Mouse (Mus musculus) stomach, postnatal 0 days (tissue): ENCODE measurements around the gene Iars.
A peak's percentile ranks its signal among the peaks of the same experiment; 100 is the strongest.

Experiments
- CTCF ChIP-seq: IDR thresholded peaks from 2 replicates; pipeline ENCODE4 v1.5.1; 2016; ENCODE audit warnings: antibody characterized with exemption, low read depth, mild to moderate bottlenecking, moderate library complexity
- EP300 ChIP-seq: optimal IDR thresholded peaks from 2 replicates; pipeline ENCODE3; 2016; ENCODE audit warnings: antibody characterized with exemption

DNA sequence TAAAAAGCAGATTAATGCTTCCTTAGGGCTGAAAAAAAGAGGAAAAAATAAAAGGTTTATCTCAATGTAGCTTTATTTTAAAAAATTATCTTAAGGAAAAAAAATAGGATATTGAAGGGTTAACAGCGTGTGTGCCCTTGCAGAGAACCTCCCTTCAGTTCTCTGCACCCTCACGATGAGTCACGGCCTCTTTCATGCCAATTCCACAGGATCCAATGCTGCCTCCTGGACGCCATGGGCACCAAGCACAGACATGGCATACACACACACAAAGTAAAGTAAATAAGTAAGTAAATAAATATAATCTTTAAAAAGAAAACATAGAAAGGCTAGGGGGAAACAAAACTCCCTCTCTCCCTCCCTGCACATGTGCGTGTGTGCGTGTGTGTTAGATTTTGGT is 39.2 kb upstream of the Iars start:
- TF ChIP-seq CTCF (peak; percentile 25), EP300 (no peak)
